Mouse (Mus musculus) MEL (cell line): Measurements from ENCODE around the gene Utp11. TPM values are rescaled to one million over a fixed set of nuclear protein-coding genes. Genes with fewer than 3 reads are reported as not detected.

Source experiments
- DNase-seq: peaks from one replicate; pipeline ENCODE4 v3.0.0; 2011; ENCODE audit warnings: low read depth, low spot score
- H3K27ac ChIP-seq: 2 replicates; pipeline ENCODE4 v1.5.1; 2012; ENCODE audit warnings: low read depth, mild to moderate bottlenecking, control low read depth, low read length, moderate library complexity; ENCODE audit not compliant: control insufficient read depth
- H3K27me3 ChIP-seq, 2 experiments: fragments of 150-350 bp in 1 of 2; sonication (generic) in 1 of 2; 2 replicates each; pipeline ENCODE4 v1.6.1; 2012; ENCODE audit warnings: low read length in 2 of 2, mild to moderate bottlenecking in 2 of 2, improper control_type of control experiment in 1 of 2, moderate library complexity in 1 of 2; ENCODE audit not compliant: insufficient read depth in 2 of 2, control insufficient read depth in 1 of 2
- H3K36me3 ChIP-seq, 2 experiments: 2 replicates each; pipeline ENCODE4 v1.6.1; 2012 to 2014; ENCODE audit warnings: low read length in 2 of 2, improper control_type of control experiment in 1 of 2, inconsistent platforms in 1 of 2, mild to moderate bottlenecking in 1 of 2; ENCODE audit not compliant: insufficient read depth in 2 of 2, control insufficient read depth in 1 of 2
- H3K4me1 ChIP-seq, 2 experiments: fragments of 150-350 bp in 1 of 2; sonication (generic) in 1 of 2; 2 replicates each; pipeline ENCODE4 v1.6.1; 2012; ENCODE audit warnings: low read length in 2 of 2, improper control_type of control experiment in 1 of 2, mild to moderate bottlenecking in 1 of 2; ENCODE audit not compliant: insufficient read depth in 2 of 2, control insufficient read depth in 1 of 2
- H3K4me3 ChIP-seq, 2 experiments: fragments of 150-350 bp in 1 of 2; sonication (generic) in 1 of 2; 2 replicates each; pipeline ENCODE4 v1.5.1; 2012; ENCODE audit warnings: low read depth in 2 of 2, low read length in 2 of 2, mild to moderate bottlenecking in 2 of 2, moderate library complexity in 2 of 2, control low read depth in 1 of 2, improper control_type of control experiment in 1 of 2; ENCODE audit not compliant: control insufficient read depth in 1 of 2, insufficient read depth in 1 of 2
- H3K79me2 ChIP-seq: 2 replicates; pipeline ENCODE4 v1.6.1; 2012; ENCODE audit warnings: mild to moderate bottlenecking, low read length, moderate library complexity; ENCODE audit not compliant: control insufficient read depth, poor library complexity, insufficient read depth
- H3K9ac ChIP-seq: 2 replicates; pipeline ENCODE4 v1.6.1; 2012; ENCODE audit warnings: low read depth, mild to moderate bottlenecking, control low read depth, low read length, moderate library complexity; ENCODE audit not compliant: control insufficient read depth, poor library complexity, severe bottlenecking
- H3K9me3 ChIP-seq: fragments of 150-350 bp; sonication (generic); replicated peaks from 2 replicates; pipeline ENCODE4 v1.6.1; 2012; ENCODE audit warnings: mild to moderate bottlenecking, low read length, improper control_type of control experiment, moderate library complexity; ENCODE audit not compliant: insufficient read depth
- CHD1 ChIP-seq: IDR thresholded peaks from 2 replicates; pipeline ENCODE4 v1.6.1; 2012; ENCODE audit warnings: low read depth, mild to moderate bottlenecking, inconsistent platforms, low read length, improper control_type of control experiment
- CHD2 ChIP-seq: IDR thresholded peaks from 2 replicates; pipeline ENCODE4 v1.6.1; 2011; ENCODE audit warnings: low read length, improper control_type of control experiment
- CTCF ChIP-seq, 3 experiments: IDR thresholded peaks in 2 of 3; conservative IDR thresholded peaks in 1 of 3; 2 replicates each; pipeline ENCODE4 v1.5.1; 2011 to 2012; ENCODE audit warnings: low read length in 3 of 3, low read depth in 2 of 3, mild to moderate bottlenecking in 2 of 3, improper control_type of control experiment in 1 of 3, inconsistent platforms in 1 of 3, mixed read lengths in 1 of 3, moderate library complexity in 1 of 3; ENCODE audit not compliant: control insufficient read depth in 1 of 3, insufficient read depth in 1 of 3, poor library complexity in 1 of 3, severe bottlenecking in 1 of 3
- GABPA ChIP-seq: IDR thresholded peaks from 2 replicates; pipeline ENCODE4 v1.6.1; 2012; ENCODE audit warnings: low read depth, mild to moderate bottlenecking, inconsistent platforms, low read length, improper control_type of control experiment, moderate library complexity
- GATA1 ChIP-seq: IDR thresholded peaks from 2 replicates; pipeline ENCODE4 v1.6.1; 2011; ENCODE audit warnings: low read depth, low read length, improper control_type of control experiment
- JUND ChIP-seq: IDR thresholded peaks from 2 replicates; pipeline ENCODE4 v1.6.1; 2011; ENCODE audit warnings: low read depth, mild to moderate bottlenecking, improper control_type of control experiment, low read length
- MAFK ChIP-seq: IDR thresholded peaks from 2 replicates; pipeline ENCODE4 v1.6.1; 2011; ENCODE audit warnings: low read depth, mild to moderate bottlenecking, low read length, improper control_type of control experiment, borderline replicate concordance
- MAX ChIP-seq: IDR thresholded peaks from 2 replicates; pipeline ENCODE4 v1.6.1; 2011; ENCODE audit warnings: low read length, improper control_type of control experiment
- MAZ ChIP-seq: IDR thresholded peaks from 2 replicates; pipeline ENCODE4 v1.6.1; 2012; ENCODE audit warnings: low read depth, mild to moderate bottlenecking, inconsistent platforms, low read length, improper control_type of control experiment
- MEF2A ChIP-seq: IDR thresholded peaks from 2 replicates; pipeline ENCODE4 v1.6.1; 2014; ENCODE audit warnings: low read depth, mild to moderate bottlenecking, inconsistent platforms, low read length, improper control_type of control experiment; ENCODE audit not compliant: poor library complexity, insufficient replicate concordance, severe bottlenecking; ENCODE audit errors: extremely low read depth
- MXI1 ChIP-seq: IDR thresholded peaks from 2 replicates; pipeline ENCODE4 v1.6.1; 2011; ENCODE audit warnings: mild to moderate bottlenecking, low read depth, low read length, improper control_type of control experiment
- MYB ChIP-seq: IDR thresholded peaks from 2 replicates; pipeline ENCODE4 v1.6.1; 2011; ENCODE audit warnings: mild to moderate bottlenecking, low read depth, low read length, improper control_type of control experiment
- MYC ChIP-seq: IDR thresholded peaks from 2 replicates; pipeline ENCODE4 v1.6.1; 2011; ENCODE audit warnings: low read depth, mild to moderate bottlenecking, low read length, improper control_type of control experiment, moderate library complexity
- NELFE ChIP-seq: IDR thresholded peaks from 2 replicates; pipeline ENCODE4 v1.6.1; 2011; ENCODE audit warnings: low read depth, low read length, improper control_type of control experiment
- NRF1 ChIP-seq: IDR thresholded peaks from 2 replicates; pipeline ENCODE4 v1.6.1; 2014; ENCODE audit warnings: low read depth, mild to moderate bottlenecking, inconsistent platforms, low read length, improper control_type of control experiment, moderate library complexity; ENCODE audit not compliant: poor library complexity, insufficient read depth, severe bottlenecking
- POLR2A ChIP-seq, 2 experiments: IDR thresholded peaks; 2 replicates each; pipeline ENCODE4 v1.6.1; 2011 to 2012; ENCODE audit warnings: low read length in 2 of 2, mild to moderate bottlenecking in 2 of 2, control low read depth in 1 of 2, improper control_type of control experiment in 1 of 2, low read depth in 1 of 2, moderate library complexity in 1 of 2; ENCODE audit not compliant: control insufficient read depth in 1 of 2, insufficient read depth in 1 of 2, poor library complexity in 1 of 2
- POLR2AphosphoS2 ChIP-seq: IDR thresholded peaks from 2 replicates; pipeline ENCODE4 v1.6.1; 2011; ENCODE audit warnings: low read length, improper control_type of control experiment
- POLR2AphosphoS5 ChIP-seq: IDR thresholded peaks from 2 replicates; pipeline ENCODE4 v1.6.1; 2012; ENCODE audit warnings: low read depth, borderline replicate concordance, mild to moderate bottlenecking, inconsistent platforms, low read length, moderate library complexity, mixed read lengths
- RAD21 ChIP-seq: IDR thresholded peaks from 2 replicates; pipeline ENCODE4 v1.6.1; 2011; ENCODE audit warnings: mild to moderate bottlenecking, low read depth, low read length, improper control_type of control experiment
- SMC3 ChIP-seq: IDR thresholded peaks from 2 replicates; pipeline ENCODE4 v1.6.1; 2011; ENCODE audit warnings: low read depth, low read length, improper control_type of control experiment
- TCF12 ChIP-seq: IDR thresholded peaks from 2 replicates; pipeline ENCODE4 v1.6.1; 2014; ENCODE audit warnings: low read depth, mild to moderate bottlenecking, inconsistent platforms, low read length, improper control_type of control experiment, moderate library complexity
- UBTF ChIP-seq: IDR thresholded peaks from 2 replicates; pipeline ENCODE4 v1.6.1; 2012; ENCODE audit warnings: low read depth, mild to moderate bottlenecking, inconsistent platforms, low read length, improper control_type of control experiment, moderate library complexity, borderline replicate concordance; ENCODE audit not compliant: insufficient read depth
- USF1 ChIP-seq: IDR thresholded peaks from 2 replicates; pipeline ENCODE4 v1.6.1; 2014; ENCODE audit warnings: low read depth, mild to moderate bottlenecking, inconsistent platforms, low read length, improper control_type of control experiment, moderate library complexity
- ZKSCAN1 ChIP-seq: IDR thresholded peaks from 2 replicates; pipeline ENCODE4 v1.6.1; 2012; ENCODE audit warnings: low read depth, mild to moderate bottlenecking, inconsistent platforms, low read length, improper control_type of control experiment, moderate library complexity
- ZMIZ1 ChIP-seq: IDR thresholded peaks from 2 replicates; pipeline ENCODE4 v1.6.1; 2012; ENCODE audit warnings: low read depth, mild to moderate bottlenecking, inconsistent platforms, low read length, improper control_type of control experiment, moderate library complexity
- ZNF384 ChIP-seq: IDR thresholded peaks from 2 replicates; pipeline ENCODE4 v1.6.1; 2012; ENCODE audit warnings: low read depth, mild to moderate bottlenecking, inconsistent platforms, low read length, improper control_type of control experiment
- polyA plus RNA-seq, 2 experiments: library from polyadenylated mRNA; stranded (reverse) in 1 of 2; unstranded in 1 of 2; fragments of >175 nt in 1 of 2; fragments of >200 nt in 1 of 2; gene quantifications; 2 replicates each; pipeline versions ENCODE4 v1.2.1 to v1.2.4; 2012; ENCODE audit warnings: low replicate concordance in 2 of 2, low read depth in 1 of 2; ENCODE audit not compliant: insufficient read length in 2 of 2, insufficient read depth in 1 of 2, missing spikeins in 1 of 2
- total RNA-seq: library from RNA; depleted of rRNA; stranded (reverse); fragments of 300-350 nt; gene quantifications from 2 replicates; pipeline ENCODE4 v1.2.3, GENCODE M21; 2012

The Utp11 gene
- total and polyA plus RNA-seq, 3 experiments = 68.3 to 86.9 TPM; not detected in 1

- no peak overlapping the region for H3K4me3 ChIP-seq
- H3K9ac ChIP-seq = no peak overlapping the region
- no peaks in the 10 kb centered on the region for H3K27me3 ChIP-seq
- TF ChIP-seq TCF12 (no peak), ZKSCAN1 (no peak), SMC3 (no peak), CHD2 (no peak), JUND (no peak), MXI1 (no peak), GATA1 (no peak), NELFE (no peak), USF1 (no peak), NRF1 (no peak), MAFK (no peak), GABPA (no peak), POLR2AphosphoS5 (no peak), MYB (no peak), MYC (no peak), RAD21 (no peak)
- H3K4me1 ChIP-seq = no peaks in the 10 kb centered on the region
- no peak overlapping the region for H3K27ac ChIP-seq
- no peaks in the 10 kb centered on the region for H3K9me3 ChIP-seq
- no peak for DNase-seq
- no peaks in the 10 kb centered on the region for H3K79me2 ChIP-seq
- no peaks in the 10 kb centered on the region for H3K36me3 ChIP-seq
Observed at GRCm38 (mm10) chr4:124671583-124671982, 21.8 kb downstream of the Utp11 start.

GRCm38 (mm10) chr4:124670232-124670631 is 23.2 kb downstream of the Utp11 start:
- no peak overlapping the region for H3K9ac ChIP-seq
- no peaks in the 10 kb centered on the region for H3K4me1 ChIP-seq
- H3K79me2 ChIP-seq = no peaks in the 10 kb centered on the region
- no peak for TF ChIP-seq POLR2A (IDR thresholded peaks at IDR 0.05; ENCODE audit: control insufficient read depth in 1 of 2, insufficient read depth in 1 of 2, low read depth in 1 of 2, low read length in 2 of 2, poor library complexity in 1 of 2)
- no peak for TF ChIP-seq GATA1
- TF ChIP-seq CTCF (IDR thresholded peaks at IDR 0.05 in 2 of 3, conservative IDR thresholded peaks at IDR 0.05 in 1 of 3; ENCODE audit: control insufficient read depth in 1 of 3, insufficient read depth in 1 of 3, low read depth in 2 of 3, low read length in 3 of 3, poor library complexity in 1 of 3, severe bottlenecking in 1 of 3) = no peak
- TF ChIP-seq MAZ = no peak
- no peak for TF ChIP-seq POLR2AphosphoS2
- TF ChIP-seq NRF1 = no peak
- TF ChIP-seq CHD1 = no peak
- TF ChIP-seq ZNF384 = no peak
- TF ChIP-seq UBTF = no peak
- TF ChIP-seq MAX = no peak
- TF ChIP-seq ZMIZ1 = no peak
- TF ChIP-seq MEF2A = no peak
- TF ChIP-seq JUND = no peak
- no peak for TF ChIP-seq GABPA
- TF ChIP-seq NELFE = no peak
- DNase-seq = no peak
- H3K4me3 ChIP-seq = no peak overlapping the region
- H3K27ac ChIP-seq = no peak overlapping the region
- no peaks in the 10 kb centered on the region for H3K36me3 ChIP-seq
- H3K27me3 ChIP-seq = no peaks in the 10 kb centered on the region
- no peaks in the 10 kb centered on the region for H3K9me3 ChIP-seq
